Mouse (Mus musculus) yolk sac, embryonic 10.5 days (tissue): ENCODE data around the gene Rnf11.

Source experiments
- DNase-seq: peaks from one replicate; pipeline ENCODE4 v3.0.0-alpha.2; 2017; ENCODE audit warnings: low spot score

The Rnf11 gene

GRCm38 (mm10) chr4:109484621-109485020 lies at the start of gene Rnf11:
Gene Rnf11 (minus strand): TSS chr4:109484728.
- peak; percentile 33 for DNase-seq

GRCm38 (mm10) chr4:109531111-109531510 lies 46.6 kb upstream of the Rnf11 start, which contains the start of gene 4930522H14Rik:
Gene 4930522H14Rik (minus strand): TSS chr4:109531297.
- DNase-seq, result no peak

- no peak for DNase-seq
Measured at GRCm38 (mm10) chr4:109530245-109530816, 45.8 kb upstream of the Rnf11 start.

GRCm38 (mm10) chr4:109504885-109505284 lies 20.4 kb upstream of the Rnf11 start:
- DNase-seq, result peak; percentile 31

GRCm38 (mm10) chr4:109498476-109498875 lies 13.9 kb upstream of the Rnf11 start:
- DNase-seq, result no peak

GRCm38 (mm10) chr4:109493581-109493980 lies 9.1 kb upstream of the Rnf11 start:
- no peak for DNase-seq

- DNase-seq, result no peak
Measured at GRCm38 (mm10) chr4:109488812-109489211, 4.3 kb upstream of the Rnf11 start.

- no peak for DNase-seq
Measured at GRCm38 (mm10) chr4:109482701-109483100, 1.8 kb downstream of the Rnf11 start.

GRCm38 (mm10) chr4:109481424-109481823 lies 3.1 kb downstream of the Rnf11 start:
- no peak for DNase-seq

- DNase-seq, result no peak
Measured at GRCm38 (mm10) chr4:109477454-109477853, 7.1 kb downstream of the Rnf11 start.

GRCm38 (mm10) chr4:109476554-109477014 lies 7.9 kb downstream of the Rnf11 start:
- peak; percentile 94 for DNase-seq

GRCm38 (mm10) chr4:109475577-109476553 lies 8.7 kb downstream of the Rnf11 start:
- DNase-seq, result peak; percentile 76

GRCm38 (mm10) chr4:109475078-109475477 lies 9.4 kb downstream of the Rnf11 start:
- DNase-seq, result no peak

GRCm38 (mm10) chr4:109472566-109472965 lies 12.0 kb downstream of the Rnf11 start:
- peak; percentile 27 for DNase-seq

- DNase-seq, result no peak
Measured at GRCm38 (mm10) chr4:109471606-109472005, 12.9 kb downstream of the Rnf11 start.

GRCm38 (mm10) chr4:109467687-109468086 lies 16.8 kb downstream of the Rnf11 start:
- DNase-seq, result no peak

- DNase-seq, result no peak
Measured at GRCm38 (mm10) chr4:109463892-109464291, 20.6 kb downstream of the Rnf11 start.

- DNase-seq, result no peak
Measured at GRCm38 (mm10) chr4:109460421-109461179, 23.9 kb downstream of the Rnf11 start.

- no peak for DNase-seq
Measured at GRCm38 (mm10) chr4:109456821-109457220, 27.7 kb downstream of the Rnf11 start.

- DNase-seq, result no peak
Measured at GRCm38 (mm10) chr4:109448531-109448930, 36.0 kb downstream of the Rnf11 start.

- DNase-seq, result no peak
Measured at GRCm38 (mm10) chr4:109445956-109446355, 38.6 kb downstream of the Rnf11 start.

GRCm38 (mm10) chr4:109445397-109445796 lies 39.1 kb downstream of the Rnf11 start:
- DNase-seq, result no peak
